Mouse (Mus musculus) bone marrow, adult 2 months (tissue): ENCODE measurements around the gene Ror1.

Experiments used
- CTCF ChIP-seq: fragments of 200-500 bp; IDR thresholded peaks from 2 replicates; pipeline ENCODE4 v1.5.1; 2011; ENCODE audit warnings: low read length, control low read depth; ENCODE audit not compliant: control insufficient read depth, insufficient read depth
- POLR2A ChIP-seq: fragments of 200-500 bp; IDR thresholded peaks from 2 replicates; pipeline ENCODE4 v1.6.1; 2011; ENCODE audit warnings: low read depth, mild to moderate bottlenecking, control low read depth, low read length, borderline replicate concordance; ENCODE audit not compliant: control insufficient read depth

- TF ChIP-seq POLR2A (no peak), CTCF (no peak)
Observed at GRCm38 (mm10) chr4:100230963-100231362, 135.4 kb downstream of the Ror1 start.
